Mouse (Mus musculus) Patski (cell line): ENCODE data around the gene Ecsit. TPM values are rescaled to one million over a fixed set of nuclear protein-coding genes. Genes with fewer than 3 reads are reported as not detected.

Experiments
- ATAC-seq: fragments of 100-300 bp; one replicate; pipeline ENCODE4 v1.8.0; 2021
- CTCF ChIA-PET: fragments of 350-600 bp; sonication (Branson Sonifier 250); formaldehyde crosslinking; loops from one replicate; lab custom pipeline; 2022; ENCODE audit warnings: inconsistent platforms; lab: Charles Lee
- POLR2A ChIA-PET: fragments of 350-600 bp; sonication (Branson Sonifier 250); formaldehyde crosslinking; loops from one replicate; lab custom pipeline; 2022; ENCODE audit warnings: antibody characterized with exemption, inconsistent platforms; lab: Charles Lee
- DNase-seq: peaks from one replicate; pipeline ENCODE4 v3.0.0-alpha.2; 2011; ENCODE audit warnings: low read depth, low spot score
- H3K27me3 ChIP-seq: fragments of 371-371 bp; one replicate; pipeline ENCODE4 v1.5.1; 2021
- CTCF ChIP-seq: fragments of 100-300 bp; IDR thresholded peaks from one replicate; pipeline ENCODE4 v1.5.1; 2021
- in situ Hi-C: fragments of 300-500 bp; cut with MboI; formaldehyde crosslinking; loops from 3 replicates; pipeline ENCODE4 v1.11.1; 2018; ENCODE audit warnings: low pct_unique_long_range_greater_than_20kb, mixed read lengths
- polyA plus RNA-seq: library from polyadenylated mRNA; unstranded; gene quantifications from one replicate; pipeline ENCODE4 v1.2.3, GENCODE M21; 2021

Gene Ecsit
- polyA plus RNA-seq, 1 experiment from 2014 or later = 44.3 TPM

GRCm38 (mm10) chr9:22055713-22056112 lies 29.5 kb downstream of the Ecsit start:
- ATAC-seq (no peak), DNase-seq (no peak)
- no peak for TF ChIP-seq CTCF
- ChIA-PET CTCF (interaction anchor here (1.4 kb wide), 1 partner anchor 11 kb away, joined by 3 read pairs; no protein-coding TSS in a partner anchor), POLR2A (interaction anchor here (0.6 kb wide), 1 partner anchor 175 kb away, joined by 4 read pairs; no protein-coding TSS in a partner anchor)
- peaks cover 18% of the 10 kb centered on the region for H3K27me3 ChIP-seq
- in situ Hi-C loops = no loop called here

DNA sequence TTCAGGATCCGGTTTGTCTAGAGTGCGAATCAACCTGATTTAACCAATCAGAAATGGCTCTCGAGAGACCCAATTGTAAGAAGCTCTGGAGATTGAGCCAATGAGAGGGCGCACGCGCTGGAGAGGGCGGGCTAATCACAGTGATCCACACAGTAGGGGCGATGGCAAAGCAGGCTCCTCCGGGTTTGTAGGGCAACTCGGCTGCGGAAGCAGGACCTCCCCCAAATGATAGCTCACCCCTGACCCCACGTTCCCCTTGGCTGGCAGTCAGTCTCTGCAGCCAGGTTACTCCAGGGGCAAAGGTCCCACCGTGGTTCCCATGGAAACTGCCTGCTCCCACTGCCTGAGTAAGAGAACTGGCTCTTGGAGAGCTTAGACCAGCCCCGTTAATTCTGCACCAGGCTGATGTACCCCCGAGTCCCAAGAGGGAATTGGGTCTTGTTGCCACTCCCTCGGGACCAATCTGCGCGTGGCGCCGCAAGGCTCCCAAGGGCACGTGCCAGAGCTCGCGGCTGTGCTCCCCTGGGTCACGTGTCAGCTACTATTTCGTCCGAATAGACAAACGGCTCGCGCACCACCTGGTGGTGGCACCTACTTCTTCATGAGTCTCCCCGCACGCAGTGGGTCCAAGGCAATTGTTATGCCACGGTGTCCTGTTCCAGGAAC lies 30.7 kb downstream of the Ecsit start:
- TF ChIP-seq CTCF = no peak
- CTCF ChIA-PET = interaction anchor here (1.4 kb wide), 1 partner anchor 12 kb away, joined by 3 read pairs; no protein-coding TSS in a partner anchor
- H3K27me3 ChIP-seq = peaks cover 28% of the 10 kb centered on the region
- DNase-seq (no peak), ATAC-seq (no peak)
- in situ Hi-C loops = no loop called here
- POLR2A ChIA-PET = no interaction called here

DNA sequence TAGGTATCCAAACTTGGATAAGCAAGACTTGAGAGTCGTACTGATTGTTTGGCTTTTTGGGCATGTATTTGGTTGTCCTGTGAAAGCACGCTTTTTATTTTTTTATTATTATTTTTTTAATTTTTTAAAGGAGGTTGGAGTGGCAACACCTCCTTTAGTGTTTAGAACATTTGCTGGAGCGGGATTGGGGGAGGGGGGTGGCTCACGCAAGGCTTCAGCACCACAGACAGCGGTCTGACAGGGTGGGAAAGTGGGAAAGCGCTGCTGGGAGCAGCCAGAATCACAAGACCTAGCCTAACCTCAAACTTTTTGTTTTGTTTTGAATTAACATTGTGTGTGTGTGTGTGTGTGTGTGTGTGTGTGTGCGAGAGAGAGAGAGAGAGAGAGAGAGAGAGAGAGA lies 31.6 kb downstream of the Ecsit start:
- H3K27me3 ChIP-seq = peaks cover 35% of the 10 kb centered on the region
- in situ Hi-C loops = no loop called here

GRCm38 (mm10) chr9:22051958-22052254 lies 33.3 kb downstream of the Ecsit start, which contains the start of gene Elavl3:
Elavl3 (minus strand) TSS chr9:22052023.
- TF ChIP-seq CTCF = no peak
- CTCF ChIA-PET = no interaction called here
- ATAC-seq (no peak), DNase-seq (no peak)
- in situ Hi-C loops = no loop called here
- POLR2A ChIA-PET = no interaction called here
- H3K27me3 ChIP-seq = peaks cover 36% of the 10 kb centered on the region

More for the DNA sequence above, 31.6 kb downstream of the Ecsit start:
- ATAC-seq (no peak), DNase-seq (no peak)
- ChIA-PET CTCF (no interaction called here), POLR2A (interaction anchor here (0.6 kb wide), 1 partner anchor 51 kb away, joined by 4 read pairs; no protein-coding TSS in a partner anchor)
- no peak for TF ChIP-seq CTCF

GRCm38 (mm10) chr9:22051161-22051957 lies 33.9 kb downstream of the Ecsit start:
- ChIA-PET CTCF (no interaction called here), POLR2A (no interaction called here)
- ATAC-seq = no peak
- TF ChIP-seq CTCF = no peak
- DNase-seq = no peak
- peaks cover 36% of the 10 kb centered on the region for H3K27me3 ChIP-seq
- in situ Hi-C loops = no loop called here

DNA sequence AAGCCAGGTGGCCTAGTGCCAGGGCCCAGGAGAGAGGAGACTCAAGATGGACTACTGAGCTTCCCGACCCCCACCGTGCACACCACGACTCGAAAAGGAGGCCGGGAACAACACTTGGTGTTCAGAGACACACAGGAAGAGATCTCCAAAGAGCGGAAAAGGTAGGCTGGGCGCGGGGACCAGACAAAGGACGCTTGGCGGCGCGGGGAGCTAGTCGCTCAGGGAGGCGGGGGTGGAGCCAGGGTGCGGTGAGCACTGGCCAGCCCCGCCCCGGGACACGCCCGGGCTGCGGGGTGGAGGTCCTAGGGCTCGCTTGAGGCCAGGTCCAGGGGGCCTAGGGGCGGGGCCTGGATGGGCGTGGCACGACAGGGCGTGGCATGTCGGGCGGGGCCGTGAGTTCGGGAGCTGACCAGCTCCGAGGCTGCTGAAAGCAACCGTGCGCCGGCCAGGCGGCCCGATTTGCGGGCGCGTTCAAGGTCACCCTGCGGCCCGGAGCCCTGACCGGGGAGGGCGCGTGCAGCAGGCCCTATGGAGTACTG lies 34.8 kb downstream of the Ecsit start:
- ATAC-seq = no peak
- peaks cover 36% of the 10 kb centered on the region for H3K27me3 ChIP-seq
- ChIA-PET POLR2A (no interaction called here), CTCF (no interaction called here)
- in situ Hi-C loops = no loop called here
- TF ChIP-seq CTCF = no peak
- no peak for DNase-seq

DNA sequence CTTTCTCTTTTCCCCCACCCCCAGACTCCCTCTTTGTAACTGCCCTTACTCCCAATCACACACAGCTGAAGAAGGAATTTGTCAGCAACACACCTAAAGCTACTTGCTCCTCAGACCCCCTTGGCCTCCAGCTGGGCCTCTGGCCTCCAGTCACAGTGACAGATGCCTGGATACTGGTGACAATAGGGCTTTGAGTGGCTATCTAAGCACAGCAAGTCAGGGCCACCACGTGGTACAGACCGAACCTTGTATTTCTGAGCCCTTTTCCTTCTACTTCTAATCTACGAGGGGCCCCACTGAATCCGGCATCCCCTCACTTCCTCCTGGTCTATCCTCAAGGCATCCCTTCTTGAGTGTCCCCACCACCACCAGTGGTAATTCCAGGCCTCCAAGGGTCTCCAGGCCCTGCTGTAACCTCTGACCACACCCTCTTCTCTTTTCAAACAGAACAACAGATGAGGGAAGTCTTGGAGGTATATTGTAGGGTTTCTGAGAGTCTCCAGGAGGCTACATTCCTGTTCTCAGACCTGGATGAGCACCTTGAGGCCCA lies 35.4 kb downstream of the Ecsit start:
- ATAC-seq (no peak), DNase-seq (no peak)
- ChIA-PET CTCF (no interaction called here), POLR2A (no interaction called here)
- no peak for TF ChIP-seq CTCF
- H3K27me3 ChIP-seq = peaks cover 36% of the 10 kb centered on the region
- in situ Hi-C loops = no loop called here

- TF ChIP-seq CTCF = no peak
- ATAC-seq = no peak
- CTCF ChIA-PET = no interaction called here
- no peak for DNase-seq
- in situ Hi-C loops = no loop called here
- POLR2A ChIA-PET = no interaction called here
- H3K27me3 ChIP-seq = peaks cover 36% of the 10 kb centered on the region
Observed at GRCm38 (mm10) chr9:22049315-22049714, 35.9 kb downstream of the Ecsit start.

GRCm38 (mm10) chr9:22047329-22047728 lies 37.9 kb downstream of the Ecsit start:
- H3K27me3 ChIP-seq = peaks cover 36% of the 10 kb centered on the region
- DNase-seq = no peak
- ChIA-PET CTCF (no interaction called here), POLR2A (interaction anchor here (0.5 to 0.7 kb wide), 2 partner anchors 98 to 276 kb away, joined by 3 to 5 read pairs; no protein-coding TSS in a partner anchor)
- no peak for ATAC-seq
- no peak for TF ChIP-seq CTCF
- in situ Hi-C loops = no loop called here

- ChIA-PET POLR2A (no interaction called here), CTCF (no interaction called here)
- no peak for TF ChIP-seq CTCF
- peaks cover 12% of the 10 kb centered on the region for H3K27me3 ChIP-seq
- DNase-seq (no peak), ATAC-seq (no peak)
- in situ Hi-C loops = no loop called here
Observed at GRCm38 (mm10) chr9:22041832-22042231, 43.4 kb downstream of the Ecsit start.
